Mouse (Mus musculus) heart, embryonic 11.5 days (tissue): ENCODE measurements around the gene H3f3b. TPM values are rescaled to one million over a fixed set of nuclear protein-coding genes. Genes with fewer than 3 reads are reported as not detected.

Experiments used
- ATAC-seq: fragments of 200-750 bp; cut with Nextera tagmentation; replicated peaks from 2 replicates; pipeline ENCODE4 v1.8.0; 2017; ENCODE audit warnings: moderate library complexity; ENCODE audit not compliant: insufficient number of reproducible peaks, low FRiP score, low TSS enrichment
- H3K27ac ChIP-seq: fragments of 300-500 bp; sonication (generic); 2 replicates; pipeline ENCODE4 v1.5.1; 2014; ENCODE audit warnings: mild to moderate bottlenecking, low read depth, low read length
- H3K27me3 ChIP-seq: fragments of 300-500 bp; sonication (generic); 2 replicates; pipeline ENCODE4 v1.6.1; 2014; ENCODE audit warnings: mild to moderate bottlenecking, low read length, mixed read lengths; ENCODE audit not compliant: control insufficient read depth, insufficient read depth
- H3K36me3 ChIP-seq: fragments of 300-500 bp; sonication (generic); 2 replicates; pipeline ENCODE4 v1.6.1; 2014; ENCODE audit warnings: mild to moderate bottlenecking, low read length, moderate library complexity, mixed read lengths; ENCODE audit not compliant: control insufficient read depth, insufficient read depth
- H3K4me1 ChIP-seq: fragments of 300-500 bp; sonication (generic); 2 replicates; pipeline ENCODE4 v1.6.1; 2014; ENCODE audit warnings: low read length; ENCODE audit not compliant: control insufficient read depth, insufficient read depth
- H3K4me2 ChIP-seq: fragments of 300-500 bp; sonication (generic); 2 replicates; pipeline ENCODE4 v1.6.1; 2014; ENCODE audit warnings: mild to moderate bottlenecking, moderate library complexity
- H3K4me3 ChIP-seq: fragments of 300-500 bp; sonication (generic); 2 replicates; pipeline ENCODE4 v1.5.1; 2014; ENCODE audit warnings: low read depth, low read length
- H3K9ac ChIP-seq: fragments of 300-500 bp; sonication (generic); 2 replicates; pipeline ENCODE4 v1.6.1; 2014; ENCODE audit warnings: mild to moderate bottlenecking, low read depth, low read length, moderate library complexity
- H3K9me3 ChIP-seq: fragments of 300-500 bp; sonication (generic); replicated peaks from 2 replicates; pipeline ENCODE4 v1.6.1; 2016; ENCODE audit warnings: low read length; ENCODE audit not compliant: control insufficient read depth
- WGBS: fragments of 180-500 bp; shearing (Covaris S2); extraction: QIAGEN DNeasy Blood & Tissue Kit; methylation state at CpG from one replicate; pipeline ENCODE4 v1.1.7; 2014; ENCODE audit not compliant: insufficient replicate concordance; 5-methylcytosine and 5-hydroxymethylcytosine counted together
- polyA plus RNA-seq: library from polyadenylated mRNA; unstranded; fragments of >200 nt; fragmentation: Nextera tagmentation; extraction: Ambion mirVana; gene quantifications from 2 replicates; pipeline ENCODE4 v1.2.1, GENCODE M21; 2014

H3f3b gene
- 734 and 757 TPM in 2 replicates for polyA plus RNA-seq

DNA sequence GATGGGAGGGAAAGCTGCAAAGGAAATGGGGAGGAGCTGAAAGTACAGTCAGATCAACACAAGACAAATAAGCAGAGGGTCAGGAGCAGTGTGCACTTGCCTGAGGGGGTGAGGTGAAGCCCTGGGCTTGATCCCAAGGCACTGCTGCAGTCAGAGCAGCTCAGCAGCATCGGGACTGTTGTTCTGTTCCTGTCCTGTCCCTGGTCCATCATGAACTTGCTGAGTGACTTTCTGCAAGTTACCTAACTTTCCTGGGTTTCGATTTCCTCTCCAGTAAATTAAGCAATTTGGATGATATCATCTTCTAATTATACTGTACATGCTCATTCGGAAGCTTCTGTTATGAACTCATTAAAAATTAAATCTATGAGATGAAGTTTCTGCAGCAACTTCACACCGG is at the start of gene H3f3b:
TSS of gene H3f3b (minus strand) at position 207 of the 400 bp plus-strand sequence.
- Histone ChIP-seq H3K9me3 (no peaks in the 10 kb centered on the region), H3K27me3 (no peaks in the 10 kb centered on the region), H3K9ac (no peak within 1 kb of the TSS), H3K4me2 (no peak within 1 kb of the TSS), H3K4me1 (peaks cover 15% of the 10 kb centered on the region), H3K4me3 (no peak within 1 kb of the TSS), H3K27ac (no peak within 1 kb of the TSS), H3K36me3 (no peaks in the 10 kb centered on the region)
- no peak for ATAC-seq
- WGBS, result 73% methylated on average over 4 of the region's 4 CpGs

GRCm38 (mm10) chr11:116076836-116077235 is 49.1 kb upstream of the H3f3b start:
- Histone ChIP-seq H3K4me3 (peak overlapping the region; percentile 3; the same call in 1 of the 2 replicates), H3K4me1 (peaks cover 36% of the 10 kb centered on the region), H3K27ac (peak overlapping the region; percentile 85), H3K36me3 (peaks cover 14% of the 10 kb centered on the region), H3K9ac (peak overlapping the region; percentile 65), H3K27me3 (no peaks in the 10 kb centered on the region), H3K4me2 (peak overlapping the region; percentile 67), H3K9me3 (no peaks in the 10 kb centered on the region)
- 0 out of 2 replicates have a peak, but pooled peaks have one; percentile 19 for ATAC-seq
- WGBS, result 42% methylated on average over 7 of the region's 7 CpGs

DNA sequence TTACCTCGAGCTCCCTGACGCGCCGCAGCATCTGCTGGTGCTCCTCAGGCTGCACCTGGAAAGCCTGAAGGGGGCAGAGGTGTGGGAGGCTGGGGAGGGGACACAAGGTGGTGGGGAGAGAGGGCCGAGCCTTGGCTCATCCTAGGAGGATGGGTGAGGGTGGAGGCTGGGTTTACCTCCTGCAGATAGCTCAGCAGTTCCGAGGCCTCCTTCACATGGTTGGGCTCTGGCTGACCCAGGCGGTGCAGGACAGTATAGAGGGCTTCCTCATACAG is 48.4 kb upstream of the H3f3b start:
- Histone ChIP-seq H3K4me3 (peak overlapping the region; percentile 3; the same call in 1 of the 2 replicates), H3K27me3 (no peaks in the 10 kb centered on the region), H3K27ac (peak overlapping the region; percentile 30; the same call in 1 of the 2 replicates), H3K9ac (0 out of 2 replicates have a peak overlapping the region, but pooled peaks have one; percentile 44), H3K4me2 (peak overlapping the region; percentile 67), H3K9me3 (no peaks in the 10 kb centered on the region), H3K4me1 (peaks cover 36% of the 10 kb centered on the region), H3K36me3 (peaks cover 14% of the 10 kb centered on the region)
- ATAC-seq, result no peak
- WGBS, result 43% methylated on average over 7 of the region's 7 CpGs

GRCm38 (mm10) chr11:116075539-116076265 is 47.9 kb upstream of the H3f3b start:
- Histone ChIP-seq H3K4me3 (no peak overlapping the region), H3K4me2 (peak overlapping the region; percentile 67), H3K9me3 (no peaks in the 10 kb centered on the region), H3K27ac (no peak overlapping the region), H3K4me1 (peaks cover 36% of the 10 kb centered on the region), H3K36me3 (peaks cover 11% of the 10 kb centered on the region), H3K27me3 (no peaks in the 10 kb centered on the region), H3K9ac (0 out of 2 replicates have a peak overlapping the region, but pooled peaks have one; percentile 44)
- no peak for ATAC-seq
- 37% methylated on average over 20 of the region's 20 CpGs for WGBS

DNA sequence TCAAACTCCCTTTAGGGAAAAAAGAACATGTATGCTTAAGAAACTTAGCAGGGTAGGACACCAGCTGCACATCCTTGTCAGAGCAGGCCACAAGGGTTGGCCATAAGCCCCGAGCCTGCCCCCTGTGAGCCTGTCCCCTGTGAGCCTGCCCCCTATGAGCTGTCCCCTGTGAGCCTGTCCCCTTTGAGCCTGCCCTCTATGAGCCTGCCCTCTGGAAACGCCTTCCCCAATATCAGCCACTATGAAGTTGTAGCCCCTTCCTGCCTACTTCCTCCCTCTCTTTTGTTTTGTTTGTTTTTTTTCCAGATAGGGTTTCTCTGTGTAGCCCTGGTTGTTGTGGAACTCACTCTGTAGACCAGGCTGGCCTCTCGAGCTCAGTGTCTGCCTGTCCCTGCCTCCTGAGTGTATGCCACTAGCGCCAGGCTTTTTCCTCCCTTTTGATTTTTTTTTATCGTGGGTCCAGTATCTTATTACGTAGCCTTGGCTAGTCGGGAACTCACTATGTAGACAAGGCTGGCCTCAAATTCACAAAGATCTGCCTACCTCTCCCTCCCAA is 46.8 kb upstream of the H3f3b start:
- Histone ChIP-seq H3K4me3 (no peak overlapping the region), H3K9ac (no peak overlapping the region), H3K4me1 (peaks cover 36% of the 10 kb centered on the region), H3K9me3 (no peaks in the 10 kb centered on the region), H3K36me3 (peaks cover 3% of the 10 kb centered on the region; the same call in 1 of the 2 replicates), H3K27ac (no peak overlapping the region; the same call in 1 of the 2 replicates), H3K4me2 (peak overlapping the region; percentile 6; the same call in 1 of the 2 replicates), H3K27me3 (no peaks in the 10 kb centered on the region)
- ATAC-seq, result no peak; the same call in 1 of the 2 replicates
- WGBS, result 46% methylated on average over 7 of the region's 7 CpGs

DNA sequence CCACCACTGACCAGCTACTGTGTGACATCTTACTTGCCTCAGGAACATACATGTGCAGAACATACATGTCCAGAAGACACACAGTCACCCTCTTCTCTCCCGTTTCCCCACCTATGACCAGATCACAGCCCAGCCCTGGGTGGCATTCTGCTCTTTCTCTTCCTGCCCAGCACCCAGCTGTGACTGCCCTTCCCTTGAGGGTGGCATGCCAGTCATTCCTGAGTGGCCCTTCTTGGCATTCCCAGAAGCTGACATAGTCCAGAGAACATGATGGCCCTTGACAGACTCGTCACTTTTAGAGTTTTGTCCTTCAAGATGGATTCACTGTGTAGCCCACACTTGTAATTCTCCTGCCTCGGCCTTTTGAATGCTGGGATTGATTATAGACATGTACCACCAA is 44.8 kb upstream of the H3f3b start:
- ATAC-seq, result no peak
- Histone ChIP-seq H3K4me2 (no peak overlapping the region), H3K4me1 (peaks cover 19% of the 10 kb centered on the region), H3K36me3 (no peaks in the 10 kb centered on the region), H3K27ac (no peak overlapping the region), H3K4me3 (no peak overlapping the region), H3K27me3 (no peaks in the 10 kb centered on the region), H3K9ac (no peak overlapping the region), H3K9me3 (no peaks in the 10 kb centered on the region)
- WGBS, result 65% methylated on average over 3 of the region's 3 CpGs

- Histone ChIP-seq H3K4me1 (peaks cover 8% of the 10 kb centered on the region), H3K27ac (no peak overlapping the region), H3K9me3 (no peaks in the 10 kb centered on the region), H3K4me3 (no peak overlapping the region), H3K36me3 (no peaks in the 10 kb centered on the region), H3K27me3 (no peaks in the 10 kb centered on the region), H3K4me2 (no peak overlapping the region), H3K9ac (no peak overlapping the region)
- no peak for ATAC-seq
- WGBS, result 63% methylated on average over 5 of the region's 5 CpGs
Observed at GRCm38 (mm10) chr11:116071510-116071909, 43.7 kb upstream of the H3f3b start.

DNA sequence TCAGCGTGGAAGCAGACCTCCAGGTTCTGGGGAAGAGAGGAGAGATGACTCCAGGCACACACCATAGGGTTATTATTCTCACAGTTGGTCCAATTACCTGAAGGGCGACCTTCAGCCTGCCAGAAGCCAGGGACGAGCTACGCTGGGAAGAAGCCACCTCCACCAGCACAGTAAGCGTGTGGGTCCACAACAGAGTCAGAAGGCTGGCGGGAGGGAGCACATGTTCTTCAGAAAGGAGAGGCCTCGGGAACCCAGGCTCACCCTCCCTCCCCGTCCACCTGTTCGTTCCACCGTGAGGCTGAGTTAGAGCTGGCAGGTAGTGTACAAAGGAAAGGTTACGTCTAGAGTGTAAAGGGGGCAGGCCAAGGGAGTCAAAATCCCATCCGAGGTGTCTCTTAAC is 37.6 kb upstream of the H3f3b start:
- 80% methylated on average over 12 of the region's 12 CpGs for WGBS
- no peaks in the 10 kb centered on the region for H3K27me3 ChIP-seq

More for the DNA sequence above, 37.6 kb upstream of the H3f3b start:
- Histone ChIP-seq H3K4me1 (no peaks in the 10 kb centered on the region), H3K9ac (no peak overlapping the region), H3K36me3 (peaks cover 15% of the 10 kb centered on the region), H3K4me2 (no peak overlapping the region), H3K9me3 (no peaks in the 10 kb centered on the region), H3K27ac (no peak overlapping the region), H3K4me3 (no peak overlapping the region)
- ATAC-seq, result no peak
